Mouse (Mus musculus) adrenal gland (tissue): ENCODE measurements around the gene Pcyt1a.
"Not testable (repeated sequence)": the region's sequence is repeated elsewhere in the genome, so short reads cannot be mapped to it uniquely, and the experiment has no call there.

Experiments used
- intact Hi-C: fragments of 180-260 bp; cut with DNase I; formaldehyde crosslinking; loops from one replicate; pipeline ENCODE4 v1.15.1; 2025

Pcyt1a gene

DNA sequence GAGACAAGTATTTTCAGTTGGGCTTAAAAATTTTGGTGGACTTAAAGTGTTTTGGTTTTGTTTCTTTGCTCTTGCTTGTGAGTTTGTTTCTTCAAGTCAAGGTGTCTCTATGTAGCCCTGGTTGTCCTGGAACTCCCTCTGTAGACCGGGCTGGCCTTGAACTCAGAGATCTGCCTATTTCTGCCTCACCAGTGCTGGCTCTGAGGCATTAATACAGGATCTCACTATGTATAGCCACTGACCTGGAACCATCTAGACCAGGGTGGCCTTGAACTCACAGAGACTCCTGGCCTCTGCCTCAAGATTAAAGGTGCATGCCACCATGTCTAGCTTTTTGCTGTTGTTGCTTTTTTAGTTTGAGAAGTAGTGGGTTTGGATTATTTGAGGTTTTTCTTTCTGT is 1.2 kb downstream of the Pcyt1a start:
- intact Hi-C loops = no loop called here

DNA sequence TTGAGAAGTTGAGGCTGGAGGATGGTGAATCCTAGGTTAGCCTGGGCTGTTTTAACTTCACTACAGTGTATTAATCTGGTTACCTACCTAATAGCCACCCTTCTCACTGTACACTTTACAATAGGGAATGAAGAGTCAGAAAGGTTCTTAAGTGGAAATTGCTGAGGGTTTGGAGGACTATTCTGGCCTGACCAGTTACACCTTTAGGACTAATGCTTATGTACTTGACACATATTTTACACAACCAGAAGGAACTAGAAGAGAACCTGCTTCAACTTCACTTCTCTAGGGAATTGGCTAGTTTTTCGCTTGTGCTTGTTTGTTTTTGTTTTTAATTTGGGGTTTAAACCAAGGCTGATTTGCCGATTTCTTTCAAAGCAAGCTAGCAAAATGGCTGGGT is 2.4 kb downstream of the Pcyt1a start:
- intact Hi-C loops = no loop called here

DNA sequence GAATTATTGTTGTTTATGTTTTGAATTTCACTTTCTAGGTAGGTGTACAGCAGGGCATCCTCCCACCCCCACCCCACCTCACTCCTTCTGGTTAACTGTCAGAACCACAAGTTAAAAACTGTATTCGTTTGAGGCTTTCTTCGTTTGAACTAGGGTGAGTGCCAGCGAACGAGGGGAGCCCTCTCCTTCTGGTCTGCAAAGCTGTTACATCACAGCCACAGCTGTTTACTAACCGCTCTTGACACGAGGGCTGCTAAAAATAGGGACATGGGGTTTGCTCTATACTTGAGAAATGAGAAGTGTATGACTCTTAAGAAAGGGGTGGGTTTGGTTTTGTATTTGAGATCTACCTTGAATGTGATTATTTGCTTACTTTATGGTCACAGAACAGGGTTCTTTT is 3.3 kb downstream of the Pcyt1a start:
- intact Hi-C loops = no loop called here

DNA sequence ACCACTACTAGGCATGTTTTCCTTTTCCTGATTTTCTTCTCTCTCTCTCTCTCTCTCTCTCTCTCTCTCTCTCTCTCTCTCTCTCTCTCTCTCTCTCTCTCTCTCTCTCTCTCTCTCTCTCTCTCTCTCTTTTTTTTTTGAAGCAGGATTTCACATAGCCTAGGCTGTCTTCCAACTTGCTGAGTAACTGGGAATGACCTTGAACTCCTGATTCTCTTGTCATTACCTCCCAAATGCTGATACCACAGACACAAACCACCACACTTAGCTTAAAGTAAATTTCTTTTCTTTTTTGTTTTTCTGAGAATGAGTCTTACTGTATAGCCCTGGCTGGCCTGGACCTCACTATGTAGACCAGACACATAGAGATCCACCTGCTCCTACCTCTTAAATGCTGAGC is 4.0 kb downstream of the Pcyt1a start:
- intact Hi-C loops = no loop called here

DNA sequence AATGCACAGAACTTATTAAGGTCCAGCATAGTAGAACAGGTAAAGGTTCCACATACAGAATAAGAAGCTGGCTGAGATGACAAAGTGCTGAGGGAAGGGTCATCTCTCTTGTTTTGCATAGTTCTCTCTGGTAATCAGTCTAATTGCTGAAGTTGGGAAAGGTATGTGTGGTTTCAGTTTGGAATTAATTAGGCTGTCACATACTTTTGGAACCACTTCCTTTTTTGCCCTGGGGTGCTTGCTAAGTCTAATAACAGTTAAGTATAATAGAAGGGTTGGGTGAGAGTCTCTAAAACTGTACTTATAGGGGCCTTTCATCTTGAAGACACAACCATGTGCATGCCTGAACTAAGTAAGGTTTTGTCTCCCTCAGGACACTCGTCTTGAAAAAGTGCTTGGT is 5.9 kb downstream of the Pcyt1a start:
- intact Hi-C loops = no loop called here

DNA sequence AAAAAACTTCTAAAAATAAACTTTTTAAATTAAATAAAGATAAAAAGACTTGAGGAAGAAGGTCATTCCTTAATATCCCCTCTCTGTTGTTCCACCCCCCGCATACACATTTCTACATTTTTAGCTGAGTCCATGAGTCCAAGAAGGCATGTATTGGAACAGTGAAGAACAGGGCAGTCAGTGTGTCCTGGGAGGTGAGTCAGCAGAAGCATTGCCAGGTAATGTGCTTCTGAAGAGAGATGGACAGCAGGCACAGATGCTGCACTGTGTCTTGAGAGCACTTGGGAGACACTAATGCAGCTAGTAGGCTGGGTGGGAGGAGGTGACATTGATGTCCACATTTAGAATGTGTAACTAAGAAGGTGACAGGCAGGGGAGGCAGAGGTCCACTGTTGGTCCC is 6.5 kb downstream of the Pcyt1a start:
- intact Hi-C loops = no loop called here

DNA sequence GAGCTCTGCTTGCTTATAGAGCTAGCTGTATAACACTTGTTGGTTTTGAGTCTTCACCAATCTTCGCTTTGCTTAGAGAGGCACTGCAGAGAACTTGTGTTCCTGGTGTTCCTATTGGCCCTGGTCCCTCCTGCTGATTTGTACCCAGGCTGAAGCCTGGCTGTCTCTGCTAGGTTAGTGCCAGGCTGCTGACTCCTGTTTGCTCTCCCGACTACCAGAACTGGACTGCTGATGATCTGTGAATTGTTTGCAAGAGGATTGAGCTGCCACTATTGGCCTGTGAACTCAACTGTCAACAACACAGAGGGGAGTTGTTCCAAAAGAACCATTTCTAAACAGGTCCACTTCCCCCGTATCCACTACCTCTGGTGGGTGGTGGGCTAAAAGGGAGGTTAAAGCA is 10.7 kb downstream of the Pcyt1a start:
- intact Hi-C loops = no loop called here

DNA sequence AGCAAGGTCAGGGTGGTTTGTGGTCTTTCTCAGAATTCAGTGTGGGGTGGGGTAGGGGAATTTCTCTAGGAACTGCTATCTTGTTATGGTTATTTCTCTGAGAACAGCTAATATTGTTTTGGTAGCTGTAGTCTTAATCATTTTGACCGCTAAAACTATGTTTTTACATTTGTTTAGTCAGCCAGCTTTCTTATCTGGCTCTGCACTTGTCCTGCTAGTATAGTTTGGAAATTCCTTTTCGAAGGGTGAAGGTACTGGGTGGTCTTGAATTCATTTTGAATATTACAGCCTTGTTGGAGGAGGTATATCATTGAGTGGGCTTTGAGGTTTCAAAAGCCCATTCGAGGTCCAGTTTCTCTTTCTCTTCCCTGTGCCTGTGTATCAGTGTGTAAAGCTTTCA is 13.9 kb downstream of the Pcyt1a start:
- intact Hi-C loops = not testable (repeated sequence)

DNA sequence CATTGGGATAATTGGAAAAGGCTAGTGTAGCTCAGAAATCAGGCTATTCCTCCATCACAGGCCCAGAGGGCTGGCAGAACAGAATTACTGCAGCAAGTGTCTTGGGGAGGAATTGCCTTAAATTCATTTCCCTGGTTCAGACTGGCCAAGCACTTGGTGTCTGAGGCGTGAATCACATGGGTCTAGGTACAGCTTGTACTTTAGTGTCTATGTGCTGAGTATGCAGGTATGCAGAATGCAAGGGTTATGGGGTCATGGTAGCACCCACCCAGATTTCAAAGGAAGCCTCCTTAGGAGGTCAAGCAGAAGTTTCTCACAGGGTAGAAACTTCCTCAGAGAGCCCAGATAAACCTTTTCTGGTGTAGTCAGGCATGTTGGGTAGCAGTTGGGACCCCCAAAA is 14.8 kb downstream of the Pcyt1a start:
- intact Hi-C loops = no loop called here

DNA sequence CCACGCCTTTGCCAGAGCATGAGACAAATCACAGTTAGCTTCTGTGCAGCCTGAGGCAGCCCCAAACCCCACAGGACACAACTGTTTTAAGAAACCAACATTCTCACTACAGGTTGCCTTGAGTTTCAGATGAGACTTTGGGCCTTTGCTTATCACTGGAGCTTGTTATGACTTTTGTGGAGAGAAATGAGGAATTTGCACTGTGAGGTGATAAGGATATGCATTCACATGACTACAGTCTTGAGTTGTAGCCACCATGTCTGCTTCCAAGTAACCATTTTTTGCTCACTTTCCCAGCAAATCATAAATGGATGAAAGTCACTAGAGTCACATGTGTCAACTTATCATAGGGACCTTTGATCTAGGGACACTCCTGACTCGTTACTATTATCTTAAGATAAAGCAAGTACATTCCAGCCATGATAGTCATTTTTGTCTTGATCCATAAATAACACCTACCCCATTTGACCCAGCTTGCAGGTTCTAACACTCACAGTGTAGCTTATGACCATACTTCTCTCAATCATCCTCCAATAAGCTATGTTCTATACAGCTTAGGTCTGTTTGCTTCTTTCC is 15.9 kb downstream of the Pcyt1a start:
- intact Hi-C loops = no loop called here

DNA sequence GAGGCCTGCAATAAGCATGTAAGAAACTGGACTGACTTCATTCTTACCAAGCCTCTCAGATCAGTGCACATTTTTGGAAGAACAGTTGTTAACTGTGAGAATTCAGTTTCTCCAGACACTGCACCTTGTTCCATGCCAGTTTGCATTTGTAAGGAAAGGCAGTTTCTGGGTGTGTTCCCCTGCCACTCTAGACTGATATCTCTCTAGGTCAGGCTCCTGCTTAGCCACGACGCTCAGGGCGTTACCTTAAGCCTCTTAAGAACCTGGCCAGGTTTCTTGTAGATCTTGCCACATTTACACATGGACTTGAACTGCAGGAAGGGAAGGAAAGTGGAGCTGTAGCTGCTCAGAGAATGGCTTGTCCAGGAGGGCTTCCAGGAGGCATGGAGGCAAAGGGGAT is 18.9 kb downstream of the Pcyt1a start:
- intact Hi-C loops = no loop called here

DNA sequence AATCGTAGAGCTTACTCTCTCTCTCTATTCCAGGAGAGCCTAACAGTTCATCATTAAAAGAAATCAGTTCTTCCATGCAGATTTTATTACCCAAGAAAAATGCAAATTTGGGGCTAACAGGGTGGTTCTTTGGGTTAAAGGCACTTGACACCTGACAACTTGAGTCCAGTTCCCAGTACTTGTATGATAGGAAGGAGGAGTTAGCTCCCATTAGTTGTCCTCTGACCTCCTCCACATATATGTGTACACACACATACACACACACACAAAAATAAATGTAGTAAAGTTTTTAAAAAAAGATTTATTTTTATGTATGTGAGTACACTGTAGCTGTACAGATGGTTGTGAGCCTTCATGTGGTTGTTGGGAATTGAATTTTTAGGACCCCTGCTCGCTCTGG is 19.4 kb downstream of the Pcyt1a start:
- intact Hi-C loops = no loop called here

DNA sequence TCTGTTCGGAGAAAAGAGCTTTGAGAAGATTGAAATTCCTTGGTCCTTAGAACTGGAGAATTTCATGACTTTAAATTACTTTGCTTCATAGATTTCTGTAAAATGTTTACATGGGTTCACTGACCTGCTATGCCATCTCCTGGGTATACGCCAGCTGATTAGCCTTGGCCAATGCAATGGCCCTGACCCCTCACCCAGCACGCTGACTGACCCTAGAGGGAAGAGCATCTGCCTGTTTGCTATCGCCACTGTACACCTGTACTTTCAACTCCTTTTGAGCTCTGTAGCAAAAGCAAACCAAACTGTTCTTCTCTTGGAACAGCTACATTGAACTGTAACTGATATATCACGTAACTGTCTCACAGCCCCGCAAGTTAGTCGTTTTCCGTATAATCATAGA is 22.4 kb downstream of the Pcyt1a start:
- intact Hi-C loops = no loop called here

DNA sequence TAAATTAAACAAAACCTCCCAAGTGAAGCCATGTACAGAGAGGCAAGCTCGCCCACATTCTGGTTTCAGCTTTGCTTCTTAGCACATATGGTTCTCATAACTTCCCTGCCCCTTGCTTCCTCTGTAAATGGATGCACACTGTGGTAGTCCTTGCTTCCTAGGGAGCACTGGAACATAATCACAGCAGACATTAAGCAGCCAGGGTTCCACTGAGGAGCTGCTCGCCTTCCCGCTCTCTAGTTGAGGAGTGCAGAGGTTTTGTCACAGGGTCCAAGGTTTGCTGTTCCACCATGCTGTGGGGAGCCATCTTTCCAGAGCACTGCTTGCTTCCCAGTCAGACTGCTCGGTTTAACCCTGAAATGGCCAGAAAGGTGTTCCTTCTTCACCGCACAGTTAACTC is 23.9 kb downstream of the Pcyt1a start:
- intact Hi-C loops = loop anchor here (5.0 kb wide), 2 partner anchors 32 to 82 kb away; no protein-coding TSS in a partner anchor

DNA sequence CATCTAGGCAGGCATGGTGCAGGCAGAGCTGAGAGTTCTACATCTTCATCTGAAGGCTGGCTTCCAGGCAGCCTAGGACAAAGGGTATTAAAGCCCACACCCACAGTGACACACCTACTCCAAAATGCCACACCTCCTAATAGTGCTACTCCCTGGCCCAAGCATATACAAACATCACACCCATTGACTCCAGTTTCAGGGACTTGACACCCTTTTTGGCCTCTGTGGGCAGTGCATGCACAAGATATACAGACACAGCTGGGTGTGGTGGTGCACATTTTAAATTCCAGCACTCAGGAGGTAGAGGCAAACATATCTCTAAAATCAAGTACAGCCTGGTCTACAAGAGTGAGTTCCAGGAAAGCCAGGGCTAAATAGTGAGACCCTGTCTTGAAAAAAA is 25.4 kb downstream of the Pcyt1a start:
- intact Hi-C loops = loop anchor here (5.0 kb wide), 2 partner anchors 34 to 84 kb away; no protein-coding TSS in a partner anchor

DNA sequence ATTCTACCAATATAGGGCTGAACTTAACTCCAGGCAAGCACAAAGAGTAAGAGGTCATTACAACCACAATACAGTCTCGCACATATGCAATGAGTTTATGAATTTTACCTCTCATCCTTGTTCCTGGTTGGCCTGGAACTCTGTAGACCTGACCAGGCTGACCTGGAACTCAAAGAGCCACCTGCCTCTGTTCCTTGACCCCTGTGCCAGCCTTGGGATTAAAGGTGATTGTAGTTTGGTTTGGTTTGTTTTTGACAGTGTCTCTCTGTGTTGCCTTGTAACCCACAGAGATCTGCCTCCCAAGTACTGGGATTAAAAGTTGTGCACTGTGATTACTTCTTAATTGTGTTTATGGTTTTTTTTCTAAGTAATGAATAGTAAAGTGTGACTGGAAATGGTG is 26.0 kb downstream of the Pcyt1a start:
- intact Hi-C loops = loop anchor here (5.0 kb wide), 2 partner anchors 34 to 84 kb away; no protein-coding TSS in a partner anchor

DNA sequence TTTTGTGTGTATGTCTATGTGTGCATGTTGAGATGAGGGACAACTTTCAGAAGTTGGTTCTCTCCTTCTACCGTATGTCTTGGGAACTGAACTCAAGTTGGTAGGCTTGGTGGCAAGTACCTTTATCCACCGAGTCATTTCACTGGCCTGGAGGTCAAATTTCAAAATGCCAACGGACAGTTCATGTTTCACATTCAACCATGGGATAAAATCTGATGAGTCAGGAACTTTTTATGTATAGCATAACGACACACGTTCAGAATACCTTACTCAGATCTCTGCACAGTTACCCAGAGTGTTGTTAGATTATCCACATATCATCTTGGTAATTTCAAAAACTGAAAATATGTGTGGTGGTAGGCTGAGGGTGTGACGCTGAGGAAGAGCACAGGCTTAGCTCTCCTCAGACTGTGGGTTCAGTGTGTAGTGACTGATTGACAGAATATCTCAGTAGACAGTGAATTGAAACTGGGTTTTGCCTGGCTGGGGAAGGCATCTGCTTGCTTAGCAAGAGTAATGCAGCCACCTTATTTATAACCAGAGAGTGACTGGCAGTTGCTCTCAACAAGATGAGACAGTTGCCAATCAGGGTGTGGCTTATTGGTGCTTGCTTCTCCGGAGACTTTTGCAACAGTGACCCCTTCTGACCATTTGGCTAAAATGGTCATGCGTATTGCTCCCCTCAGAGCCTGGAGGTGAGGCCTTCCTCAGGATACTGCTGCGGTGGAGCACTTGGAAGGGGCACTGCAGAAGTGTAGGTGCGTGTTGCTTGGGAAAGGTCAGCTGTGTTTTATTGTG is 27.1 kb downstream of the Pcyt1a start:
- intact Hi-C loops = loop anchor here (5.0 kb wide), 2 partner anchors 35 to 85 kb away; no protein-coding TSS in a partner anchor

DNA sequence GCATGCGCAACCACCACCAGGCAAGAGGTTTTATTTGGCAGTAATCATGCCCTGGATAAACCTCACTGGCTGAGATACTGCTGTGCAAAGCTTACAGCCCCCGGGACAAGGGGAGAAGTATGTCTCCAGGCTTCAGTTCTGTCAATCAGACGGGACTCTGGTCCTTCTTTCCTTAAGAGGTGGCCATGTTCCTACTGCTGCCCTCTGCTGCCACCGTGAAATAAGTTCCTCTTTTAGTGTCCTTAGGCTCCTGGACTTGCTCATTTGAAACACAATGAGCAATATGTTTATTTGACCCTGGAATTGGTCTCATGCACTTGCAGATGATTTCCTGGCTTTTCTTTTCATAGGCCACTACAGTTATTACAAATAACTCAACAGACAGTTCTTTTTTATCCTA is 29.8 kb downstream of the Pcyt1a start:
- intact Hi-C loops = no loop called here

DNA sequence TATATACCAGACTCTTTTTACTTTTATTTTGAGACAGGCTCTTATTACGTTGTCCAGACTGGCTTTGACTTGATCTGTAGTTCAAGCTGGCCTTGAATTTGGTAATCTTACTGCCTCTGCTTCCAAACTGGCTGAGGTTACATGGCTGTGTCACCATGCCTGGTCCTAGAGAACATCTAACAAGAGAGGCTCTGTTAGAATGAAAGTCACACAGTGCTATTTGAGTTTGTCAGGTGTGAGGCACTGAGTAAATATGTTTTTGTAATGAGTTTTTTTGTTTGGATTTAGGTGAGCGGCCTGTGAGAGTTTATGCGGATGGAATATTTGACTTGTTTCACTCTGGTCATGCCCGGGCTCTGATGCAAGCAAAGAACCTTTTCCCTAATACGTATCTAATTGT is 31.0 kb downstream of the Pcyt1a start:
- intact Hi-C loops = no loop called here

DNA sequence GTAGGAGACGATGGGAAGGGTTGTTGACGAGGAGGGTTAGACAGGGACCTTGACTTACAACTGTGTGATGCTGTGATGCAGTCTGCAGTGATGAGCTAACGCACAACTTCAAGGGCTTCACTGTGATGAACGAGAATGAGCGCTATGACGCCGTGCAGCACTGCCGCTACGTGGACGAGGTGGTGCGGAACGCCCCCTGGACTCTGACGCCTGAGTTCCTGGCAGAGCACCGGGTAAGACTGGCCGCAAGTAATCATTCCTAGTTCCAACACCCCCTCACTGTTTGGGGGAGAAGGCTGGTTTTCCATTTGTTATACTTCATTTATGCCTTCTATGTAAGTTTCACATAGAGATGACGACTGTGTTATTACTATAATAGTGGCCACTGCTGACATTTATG is 32.2 kb downstream of the Pcyt1a start:
- intact Hi-C loops = no loop called here

DNA sequence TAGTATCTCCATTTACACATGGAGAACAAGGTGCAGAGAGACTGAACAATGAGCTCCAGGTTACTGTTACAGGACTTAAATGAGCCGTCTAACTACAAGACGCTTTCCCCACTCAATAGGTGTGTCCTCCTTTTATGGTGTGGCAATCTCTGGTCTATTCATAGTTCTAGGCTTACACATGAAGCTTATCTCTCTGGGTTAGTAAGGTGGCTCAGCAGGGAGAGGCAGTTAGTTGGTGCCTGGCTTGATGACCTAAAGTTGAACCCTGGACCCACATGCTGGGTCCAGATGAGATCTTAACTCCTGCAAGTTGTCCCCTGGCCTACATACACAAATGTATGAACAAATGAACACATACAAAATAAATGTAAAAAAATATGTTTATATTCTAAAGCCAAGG is 32.7 kb downstream of the Pcyt1a start:
- intact Hi-C loops = no loop called here

DNA sequence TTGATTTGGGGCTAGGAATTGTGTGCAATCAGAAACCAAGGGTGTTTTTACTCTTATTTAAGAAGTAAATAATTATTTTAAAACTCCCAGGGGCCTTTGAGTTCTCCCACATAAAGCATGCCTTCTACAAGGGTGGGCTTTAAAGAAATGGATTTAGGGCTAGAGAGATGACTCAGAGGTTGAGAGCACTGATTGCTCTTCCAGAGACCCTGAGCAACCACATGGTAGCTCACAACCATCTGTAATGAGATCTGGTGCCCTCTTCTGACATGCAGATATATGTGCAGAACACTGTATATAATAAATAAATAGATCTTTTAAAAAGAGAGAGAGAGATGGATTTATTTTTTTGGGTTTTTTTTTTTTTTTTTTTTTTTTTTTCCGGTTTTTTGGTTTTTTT is 34.2 kb downstream of the Pcyt1a start:
- intact Hi-C loops = no loop called here

DNA sequence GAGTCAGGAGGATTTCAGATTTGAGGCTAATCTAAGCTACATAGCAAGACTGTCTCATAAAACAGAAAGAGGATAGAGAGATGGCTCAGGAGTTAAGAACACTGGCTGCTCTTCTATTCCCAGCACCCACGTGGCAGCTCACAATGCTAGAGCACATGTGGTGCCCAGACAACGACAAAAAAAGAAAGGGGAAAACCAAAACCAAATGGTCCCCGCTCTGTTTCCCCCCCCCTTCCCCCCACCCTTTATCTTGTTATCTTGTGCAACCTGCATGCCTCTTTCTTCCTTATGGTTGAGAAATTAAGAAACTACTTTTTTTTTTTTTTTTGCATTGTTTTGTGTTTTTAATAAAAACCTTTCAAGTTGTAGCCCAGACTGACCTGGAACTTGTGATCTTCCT is 37.8 kb downstream of the Pcyt1a start:
- intact Hi-C loops = no loop called here
